Mouse (Mus musculus) retina, postnatal 7 days (tissue): Measurements from ENCODE around the gene Cmss1.

ENCODE experiments used
- DNase-seq: peaks from one replicate; pipeline ENCODE4 v3.0.0-alpha.2; 2012; ENCODE audit warnings: low read depth, low spot score

Cmss1 gene

GRCm38 (mm10) chr16:57295216-57295934 lies 311.3 kb downstream of the Cmss1 start:
- no peak for DNase-seq

GRCm38 (mm10) chr16:57292765-57293164 lies 313.9 kb downstream of the Cmss1 start, which contains the start of gene Tmem30c:
Gene Tmem30c, minus strand, starts transcription at chr16:57292865.
- no peak for DNase-seq

DNA sequence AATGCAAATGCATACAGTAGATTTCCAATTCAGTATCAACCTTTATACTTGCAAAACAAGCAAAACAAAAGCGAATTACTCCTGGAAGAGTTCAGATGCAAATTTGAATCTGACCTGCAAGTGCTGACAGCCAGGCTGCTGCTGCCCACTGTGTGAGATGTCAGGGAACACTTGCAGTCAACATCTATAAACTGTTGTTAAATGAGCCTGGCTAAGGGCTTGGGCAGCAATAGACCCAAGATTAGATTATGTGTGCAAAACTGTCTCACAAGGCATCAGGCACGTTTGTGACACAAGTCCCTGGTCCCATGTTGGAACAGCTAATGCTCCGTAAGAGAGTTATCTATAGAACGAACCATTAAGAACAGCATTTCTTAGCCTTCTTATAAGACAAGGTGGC lies 314.4 kb downstream of the Cmss1 start:
- DNase-seq, result no peak

- no peak for DNase-seq
Observed at GRCm38 (mm10) chr16:57291696-57292095, 315.0 kb downstream of the Cmss1 start.

GRCm38 (mm10) chr16:57281417-57281816 lies 325.2 kb downstream of the Cmss1 start:
- DNase-seq, result no peak

DNA sequence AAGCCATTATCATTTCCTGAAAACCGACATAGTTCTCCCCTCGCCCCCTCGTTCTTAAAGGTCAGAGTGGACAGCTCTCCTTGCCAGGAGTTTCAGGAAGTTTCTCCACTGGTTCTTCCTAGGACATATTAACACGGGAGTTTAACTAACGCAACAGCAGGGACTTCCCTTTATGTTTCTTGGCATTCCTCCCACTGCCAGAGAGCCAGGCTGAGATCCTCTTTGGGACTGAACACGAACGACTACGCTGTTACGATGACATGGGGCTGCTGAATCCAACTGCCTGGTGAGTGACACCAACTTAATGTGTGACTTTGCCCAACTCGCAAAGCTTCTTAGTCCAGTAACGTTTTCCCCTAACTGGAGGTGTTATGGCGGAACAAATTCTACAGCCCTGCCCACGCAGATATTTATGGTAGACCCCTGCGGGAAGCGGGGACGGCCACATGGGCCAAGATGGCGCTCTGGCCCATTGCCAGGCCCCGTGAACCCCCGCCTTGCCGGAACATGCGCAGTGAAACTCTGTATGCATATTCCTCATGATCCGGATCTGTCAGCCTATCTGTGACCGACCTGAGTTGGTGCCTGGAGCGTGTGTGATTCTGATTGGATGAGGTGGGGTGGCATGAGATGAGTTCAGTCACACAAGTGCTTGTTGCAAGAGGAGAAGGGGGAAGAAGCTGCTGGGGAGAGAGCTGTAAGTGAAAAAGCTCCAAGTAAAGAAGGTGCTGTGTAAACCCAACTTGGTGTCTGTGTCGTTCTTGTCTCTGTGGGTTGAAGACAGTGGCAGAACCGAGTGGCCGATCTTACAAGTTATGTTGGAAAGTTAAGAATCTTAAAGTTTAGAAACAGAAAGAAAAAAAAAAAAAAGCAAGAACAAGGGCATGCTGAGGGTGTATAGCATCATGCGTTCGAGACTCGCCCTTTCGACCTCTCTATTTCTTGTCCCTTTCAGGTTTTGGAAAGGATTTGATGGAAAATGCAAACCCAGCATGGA lies 326.1 kb downstream of the Cmss1 start:
- DNase-seq, result no peak

- no peak for DNase-seq
Observed at GRCm38 (mm10) chr16:57278976-57279626, 327.6 kb downstream of the Cmss1 start.

GRCm38 (mm10) chr16:57269751-57270150 lies 336.9 kb downstream of the Cmss1 start:
- no peak for DNase-seq

GRCm38 (mm10) chr16:57268058-57268841 lies 338.4 kb downstream of the Cmss1 start:
- DNase-seq, result no peak

DNA sequence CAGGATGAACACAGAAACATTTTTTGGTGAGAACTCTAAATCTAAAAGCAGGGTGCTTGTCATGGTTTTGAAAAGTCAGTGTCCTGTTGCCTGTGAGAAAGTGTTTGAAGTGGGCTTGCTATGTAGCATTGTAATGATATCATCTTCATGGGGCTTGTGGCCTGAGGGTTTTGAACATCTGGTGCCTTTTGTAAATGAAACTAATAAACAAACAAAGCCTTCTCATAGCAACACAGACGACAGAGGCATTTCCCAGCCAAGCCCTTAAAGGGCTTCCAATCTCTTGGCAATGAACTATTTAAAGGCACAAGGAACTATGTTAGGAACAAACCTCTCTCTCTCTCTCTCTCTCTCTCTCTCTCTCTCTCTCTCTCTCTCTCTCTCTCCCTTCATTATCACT lies 339.6 kb downstream of the Cmss1 start:
- no peak for DNase-seq

DNA sequence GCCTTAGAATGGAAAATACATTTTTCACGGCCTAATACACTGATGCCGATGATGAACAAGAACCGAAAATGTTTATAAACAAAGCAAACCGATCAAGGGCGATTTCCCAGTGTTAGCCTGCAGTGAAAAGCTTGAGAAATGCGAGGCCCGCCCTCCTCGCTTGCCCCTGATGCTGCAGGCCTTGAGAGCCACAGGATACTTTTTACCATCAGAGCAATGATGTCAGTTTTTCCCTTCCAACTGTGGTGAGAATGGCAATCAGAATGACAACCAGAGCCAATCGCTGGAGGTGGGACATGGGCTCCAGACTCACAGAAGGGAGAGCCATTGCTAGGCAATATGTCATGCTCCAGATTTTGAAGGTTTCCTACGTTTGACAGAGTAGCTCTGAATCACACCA lies 346.5 kb downstream of the Cmss1 start:
- no peak for DNase-seq

DNA sequence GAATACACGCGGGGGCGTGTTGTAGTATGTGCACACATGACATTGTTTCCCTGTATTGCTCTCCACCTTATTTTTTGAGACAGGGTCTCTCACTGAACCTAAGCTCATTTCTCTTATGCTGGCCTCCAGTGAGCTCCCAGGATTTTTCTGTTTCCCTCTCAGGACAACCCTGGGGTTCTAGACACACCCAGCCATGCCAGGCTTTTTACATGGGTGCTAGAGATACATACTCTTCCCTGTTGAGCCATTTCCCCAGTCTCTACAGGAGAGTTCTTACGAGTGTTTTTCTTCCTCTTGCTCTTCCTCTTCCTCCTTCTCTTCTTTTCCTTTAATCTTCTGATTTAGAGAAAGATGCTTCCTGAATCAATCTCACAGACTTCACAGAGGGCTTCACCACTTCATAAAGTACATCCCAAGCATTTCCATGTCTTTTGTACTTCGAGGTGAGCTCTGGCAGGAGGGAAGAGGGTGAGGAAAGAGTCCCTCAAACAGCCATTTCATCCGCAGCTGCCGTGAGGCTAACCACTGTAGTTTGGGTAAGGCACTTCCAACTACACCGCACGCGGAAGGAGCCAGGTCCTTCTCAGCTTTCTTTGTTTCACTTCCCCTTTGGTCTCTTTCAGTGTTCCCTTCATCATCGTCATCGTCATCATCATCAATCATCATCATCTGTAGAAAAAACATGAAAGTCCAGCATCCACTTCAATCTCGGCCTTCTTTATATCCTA lies 347.1 kb downstream of the Cmss1 start:
- DNase-seq, result no peak
